Mouse (Mus musculus): ENCODE measurements around the gene Wdr76. TPM values are rescaled to one million over a fixed set of nuclear protein-coding genes. Genes with fewer than 3 reads are reported as not detected.
"Not testable (repeated sequence)": the region's sequence is repeated elsewhere in the genome, so short reads cannot be mapped to it uniquely, and the experiment has no call there.

Wdr76 gene
- total RNA-seq (2014; fragmentation: Nextera tagmentation): 37.9 and 52.7 TPM in 2 replicates
- 41.7 and 55.8 TPM in 2 replicates for total RNA-seq (2017)

DNA sequence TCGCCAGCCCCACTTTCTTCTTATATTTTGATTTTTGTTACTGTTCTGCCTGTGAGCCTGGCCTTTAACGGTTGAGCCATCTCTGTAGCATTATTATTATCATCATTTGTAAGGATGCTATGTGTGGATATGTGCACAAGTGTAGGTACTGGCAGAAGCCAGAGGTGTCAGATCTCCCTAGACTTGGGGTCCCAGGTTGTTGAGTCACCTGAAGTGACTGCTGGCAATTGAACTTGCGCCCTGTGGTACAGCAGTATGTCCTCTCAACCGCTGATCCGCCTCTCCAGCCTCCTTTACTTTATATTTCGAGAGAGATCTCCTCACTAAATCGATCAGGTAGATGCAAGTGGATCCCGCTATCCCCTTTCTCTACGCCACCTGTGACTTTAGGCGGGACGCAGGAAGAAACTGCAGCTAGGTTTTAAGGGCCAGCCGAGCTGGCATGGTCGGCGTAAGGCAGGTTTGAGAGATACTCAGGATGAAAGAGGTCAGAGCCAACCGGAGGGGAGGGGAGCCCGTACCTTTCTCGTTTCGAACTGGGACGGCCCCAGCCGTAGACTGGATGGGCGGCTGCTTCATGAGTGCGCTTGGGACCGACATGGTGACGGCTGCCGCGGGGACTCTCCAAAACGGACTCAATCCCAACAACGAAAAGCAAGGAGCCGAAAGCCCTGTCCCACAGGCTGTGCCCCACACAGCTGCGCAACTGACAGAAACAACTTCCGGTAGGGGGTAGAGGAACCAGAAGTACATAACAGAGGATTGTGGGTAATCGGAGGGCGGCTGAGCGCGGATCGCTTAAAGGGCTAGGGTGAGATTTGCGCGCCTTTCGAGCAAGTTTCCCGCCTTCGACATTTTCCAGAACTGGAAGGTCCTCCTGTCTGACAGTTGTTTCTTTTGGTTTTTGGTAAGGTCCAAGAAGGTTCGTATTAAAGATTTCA, at the start of gene Wdr76, which contains the start of gene Mfap1a:
Wdr76 (plus strand) TSS at position 782 of the 941 bp plus-strand sequence.
Mfap1a (minus strand) TSS at position 724 of the 941 bp plus-strand sequence.
- ATAC-seq (replicated peaks; ENCODE audit: low FRiP score, low TSS enrichment, poor library complexity, severe bottlenecking): peak; percentile 95

DNA sequence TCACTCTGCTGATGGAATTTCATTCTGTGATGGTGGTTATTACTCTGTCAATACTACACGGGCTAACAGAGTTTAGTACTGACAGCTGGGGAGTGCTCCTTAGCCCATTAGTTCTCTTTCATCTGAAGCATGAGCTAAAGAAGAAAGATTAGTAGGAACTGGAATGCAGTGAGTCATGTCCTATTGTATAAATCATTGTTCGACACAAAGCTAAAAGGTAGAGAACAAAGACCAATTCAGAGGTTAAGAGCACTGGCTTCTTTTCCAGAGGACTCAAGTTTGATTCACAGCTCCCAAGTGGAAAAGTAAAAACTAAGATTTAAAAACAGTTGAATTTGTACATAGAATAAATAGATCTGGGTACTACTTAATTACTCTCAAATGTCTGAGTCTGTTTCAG, 46.5 kb upstream of the Wdr76 start:
- no peak for ATAC-seq (replicated peaks; ENCODE audit: low FRiP score, low TSS enrichment, poor library complexity, severe bottlenecking)

DNA sequence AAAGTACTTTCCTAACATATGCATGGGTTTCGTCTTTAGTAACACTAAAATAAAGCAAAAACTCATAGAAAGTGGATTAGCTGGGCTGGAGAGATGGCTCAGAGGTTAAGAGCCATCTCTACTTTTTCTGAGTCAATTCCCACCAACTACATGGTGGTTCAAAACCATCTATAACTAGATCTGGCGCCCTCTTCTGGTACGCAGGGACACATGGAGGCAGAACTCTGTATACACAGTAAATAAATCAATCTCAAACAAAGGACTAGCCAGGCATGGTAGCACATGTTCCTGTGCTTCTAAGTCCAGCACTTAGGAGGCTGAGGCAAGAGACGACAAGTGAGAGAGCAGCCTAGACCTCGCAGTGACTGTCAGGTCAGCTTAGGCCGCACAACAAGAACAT, 37.5 kb upstream of the Wdr76 start:
- ATAC-seq (replicated peaks; ENCODE audit: low FRiP score, low TSS enrichment, poor library complexity, severe bottlenecking): peak; percentile 55

DNA sequence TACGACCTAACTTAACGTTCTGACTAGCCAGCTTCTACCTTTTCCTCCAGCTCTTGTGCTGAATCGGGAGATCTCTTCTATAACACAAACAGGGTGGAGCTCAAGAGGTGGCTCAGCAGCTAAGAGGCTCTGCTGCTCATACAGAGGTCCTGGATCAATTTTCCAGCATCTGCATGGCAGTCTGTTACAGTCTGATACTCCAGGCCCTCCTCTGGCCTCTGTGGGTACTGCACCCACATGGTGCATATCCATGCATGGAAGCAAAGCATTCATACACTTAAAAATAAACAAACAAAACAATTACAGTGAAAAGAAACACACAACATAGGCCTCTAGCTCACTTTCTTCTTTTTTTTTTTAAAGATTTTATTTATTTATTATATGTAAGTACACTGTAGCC, 33.7 kb upstream of the Wdr76 start:
- peak; percentile 51 for ATAC-seq (replicated peaks; ENCODE audit: low FRiP score, low TSS enrichment, poor library complexity, severe bottlenecking)

DNA sequence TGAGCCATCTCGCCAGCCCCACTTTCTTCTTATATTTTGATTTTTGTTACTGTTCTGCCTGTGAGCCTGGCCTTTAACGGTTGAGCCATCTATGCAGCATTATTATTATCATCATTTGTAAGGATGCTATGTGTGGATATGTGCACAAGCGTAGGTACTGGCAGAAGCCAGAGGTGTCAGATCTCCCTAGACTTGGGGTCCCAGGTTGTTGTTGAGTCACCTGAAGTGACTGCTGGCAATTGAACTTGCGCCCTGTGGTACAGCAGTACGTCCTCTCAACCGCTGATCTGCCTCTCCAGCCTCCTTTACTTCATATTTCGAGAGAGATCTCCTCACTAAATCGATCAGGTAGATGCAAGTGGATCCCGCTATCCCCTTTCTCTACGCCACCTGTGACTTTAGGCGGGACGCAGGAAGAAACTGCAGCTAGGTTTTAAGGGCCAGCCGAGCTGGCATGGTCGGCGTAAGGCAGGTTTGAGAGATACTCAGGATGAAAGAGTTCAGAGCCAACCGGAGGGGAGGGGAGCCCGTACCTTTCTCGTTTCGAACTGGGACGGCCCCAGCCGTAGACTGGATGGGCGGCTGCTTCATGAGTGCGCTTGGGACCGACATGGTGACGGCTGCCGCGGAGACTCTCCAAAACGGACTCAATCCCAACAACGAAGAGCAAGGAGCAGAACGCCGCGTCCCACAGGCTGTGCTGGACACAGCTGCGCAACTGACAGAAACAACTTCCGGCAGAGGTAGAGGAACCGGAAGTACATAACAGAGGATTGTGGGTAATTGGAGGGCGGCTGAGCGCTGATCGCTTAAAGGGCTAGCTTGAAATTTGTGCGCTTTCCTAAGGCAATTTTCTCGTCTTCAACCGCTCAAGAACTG, 33.0 kb upstream of the Wdr76 start, which contains the start of gene Mfap1b:
Mfap1b (minus strand) TSS at position 767 of the 879 bp plus-strand sequence.
- ATAC-seq (replicated peaks; ENCODE audit: low FRiP score, low TSS enrichment, poor library complexity, severe bottlenecking): peak; percentile 96

DNA sequence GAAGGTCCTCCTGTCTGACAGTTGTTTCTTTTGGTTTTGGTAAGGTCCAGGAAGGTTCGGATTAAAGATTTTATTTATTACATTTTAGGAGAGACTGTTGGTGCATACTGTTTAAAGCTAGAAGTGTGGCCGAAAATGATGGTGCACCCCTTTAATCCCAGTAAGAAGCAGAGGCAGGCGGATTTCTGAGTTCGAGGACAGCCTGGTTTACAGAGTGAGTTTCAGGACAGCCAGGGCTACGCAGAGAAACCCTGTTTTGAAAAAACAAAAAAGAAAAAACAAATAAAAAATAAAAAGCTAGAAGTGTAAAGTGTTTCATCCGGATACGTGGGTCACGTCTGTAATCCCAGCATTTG, 32.4 kb upstream of the Wdr76 start:
- ATAC-seq (replicated peaks; ENCODE audit: low FRiP score, low TSS enrichment, poor library complexity, severe bottlenecking): peak; percentile 23

DNA sequence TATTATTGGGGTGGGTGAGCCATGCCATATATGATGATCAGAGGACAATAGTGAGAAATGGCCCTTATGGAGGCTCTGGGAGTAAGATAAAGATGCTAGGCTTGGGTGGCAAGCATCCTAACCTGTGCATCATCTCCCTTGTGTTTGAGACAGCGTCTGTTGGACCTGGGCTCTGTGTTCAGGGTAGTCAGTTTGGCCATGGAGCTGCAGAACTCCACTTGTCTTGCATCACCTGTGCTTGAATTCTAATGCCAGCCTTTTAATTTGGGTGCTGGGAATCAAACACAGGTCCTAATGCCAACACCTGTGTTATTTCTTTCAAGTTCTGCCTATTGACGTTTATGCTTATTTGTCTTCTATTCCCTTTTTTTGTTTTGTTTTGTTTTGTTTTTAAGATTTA, 31.2 kb upstream of the Wdr76 start:
- ATAC-seq (replicated peaks; ENCODE audit: low FRiP score, low TSS enrichment, poor library complexity, severe bottlenecking): not testable (repeated sequence)

DNA sequence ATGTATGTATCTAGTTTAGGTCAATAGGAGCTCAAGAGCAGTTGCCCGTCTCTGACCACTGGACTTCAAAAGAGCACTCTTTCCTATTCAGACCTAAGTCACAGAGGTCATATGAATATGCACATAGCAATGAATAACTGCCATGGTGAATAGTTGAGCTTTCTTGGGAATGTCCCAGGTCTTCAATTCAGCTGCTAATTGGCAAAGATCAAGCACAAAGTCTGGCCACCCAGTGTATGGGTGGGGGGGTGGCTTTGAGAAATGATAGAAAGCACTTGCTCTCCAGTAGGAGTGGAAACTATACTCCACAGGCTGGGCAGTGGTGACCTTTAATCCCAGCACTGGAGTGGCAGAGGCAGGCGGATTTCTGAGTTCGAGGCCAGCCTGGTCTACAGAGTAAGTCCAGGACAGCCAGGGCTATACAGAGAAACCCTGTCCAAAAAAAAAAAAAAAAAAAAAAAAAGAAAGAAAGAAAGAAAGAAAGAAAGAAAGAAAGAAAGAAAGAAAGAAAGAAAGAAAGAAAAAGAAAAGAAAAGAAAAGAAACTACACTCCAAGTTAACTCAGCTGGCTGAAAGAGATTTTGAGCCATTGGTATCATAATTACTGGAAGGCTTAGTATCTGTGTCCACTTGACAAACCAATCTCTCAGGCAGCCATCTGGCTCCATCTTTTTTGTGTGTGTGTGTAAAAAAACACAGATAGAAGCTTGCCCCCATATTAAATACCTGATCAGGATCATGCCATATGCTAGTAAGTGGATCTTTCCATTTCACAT, 28.8 kb upstream of the Wdr76 start:
- ATAC-seq (replicated peaks; ENCODE audit: low FRiP score, low TSS enrichment, poor library complexity, severe bottlenecking): no peak

DNA sequence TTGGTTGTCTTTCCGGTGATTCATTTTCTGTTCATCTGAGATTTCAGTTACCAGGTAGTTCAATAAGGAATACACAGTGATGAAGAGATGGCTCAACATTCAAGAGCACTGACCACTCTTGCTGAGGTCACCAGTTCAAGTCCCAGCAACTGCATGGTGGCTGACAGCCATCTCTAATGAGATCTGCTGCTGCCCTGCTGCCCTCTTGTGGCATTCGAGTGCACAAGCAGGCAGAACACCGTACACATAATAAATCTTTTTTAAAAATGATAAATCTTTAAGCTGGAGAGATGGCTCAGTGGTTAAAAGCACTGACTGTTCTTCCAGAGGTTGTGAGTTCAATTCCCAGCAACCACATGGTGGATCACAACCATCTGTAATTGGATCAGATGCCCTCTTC, 26.0 kb upstream of the Wdr76 start:
- peak; percentile 70 for ATAC-seq (replicated peaks; ENCODE audit: low FRiP score, low TSS enrichment, poor library complexity, severe bottlenecking)

DNA sequence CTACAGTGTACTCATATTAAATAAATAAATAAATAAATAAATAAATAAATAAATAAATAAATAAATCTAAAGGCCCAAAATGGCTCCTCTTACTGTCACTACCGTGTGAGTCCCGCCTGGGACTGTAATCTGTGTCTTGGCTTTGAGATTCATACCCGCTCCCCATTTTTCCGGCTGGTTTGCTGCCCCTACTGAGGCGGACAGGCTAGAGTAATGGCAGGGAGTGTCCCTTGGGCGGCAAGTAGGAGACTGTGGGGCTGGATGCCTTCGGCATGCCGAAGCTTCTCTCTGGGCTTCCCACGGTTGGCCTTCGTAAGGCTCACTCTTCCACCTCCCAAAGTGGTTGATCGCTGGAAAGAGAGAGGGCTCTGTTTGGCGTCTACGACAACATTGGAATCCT, 25.6 kb upstream of the Wdr76 start:
- ATAC-seq (replicated peaks; ENCODE audit: low FRiP score, low TSS enrichment, poor library complexity, severe bottlenecking): peak; percentile 32; the same call in 1 of the 2 replicates

DNA sequence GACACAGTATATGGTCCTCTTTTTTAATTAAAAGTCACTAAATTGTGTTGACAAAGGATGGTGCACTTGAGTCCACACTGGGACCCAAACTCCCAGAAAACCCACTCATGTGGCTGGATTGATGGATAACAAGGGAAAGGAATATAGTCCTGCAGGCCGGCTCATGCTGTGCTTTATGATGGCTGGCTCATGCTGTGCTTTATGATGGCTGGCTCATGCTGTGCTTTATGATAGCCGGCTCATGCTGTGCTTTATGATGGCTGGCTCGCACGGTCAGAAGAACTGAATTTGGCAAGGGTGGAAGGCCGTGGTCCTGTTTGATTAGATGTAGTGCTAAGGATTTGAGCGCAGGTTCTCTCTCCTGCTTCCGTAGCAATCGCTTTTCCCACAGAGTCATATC, 22.9 kb upstream of the Wdr76 start:
- no peak for ATAC-seq (replicated peaks; ENCODE audit: low FRiP score, low TSS enrichment, poor library complexity, severe bottlenecking)

DNA sequence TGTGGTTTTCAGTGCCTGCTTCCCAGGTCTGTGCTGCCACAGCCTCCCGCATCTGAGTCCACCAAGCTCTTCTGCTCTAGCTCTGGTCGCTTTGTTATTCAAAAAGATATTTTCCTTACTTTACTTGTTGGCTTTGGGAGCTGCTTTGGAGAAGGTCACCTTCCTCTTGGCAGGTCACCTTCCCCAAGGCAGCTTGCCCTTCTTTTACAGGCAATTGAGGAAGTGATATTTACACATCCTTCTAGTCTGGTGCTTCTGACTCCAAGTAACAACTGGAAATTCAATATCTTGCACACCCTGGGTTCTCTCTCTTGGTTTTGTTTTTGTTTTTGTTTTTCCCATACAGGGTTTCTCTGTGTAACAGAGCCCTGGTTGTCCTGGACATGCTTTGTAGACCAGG, 22.1 kb upstream of the Wdr76 start:
- ATAC-seq (replicated peaks; ENCODE audit: low FRiP score, low TSS enrichment, poor library complexity, severe bottlenecking): not testable (repeated sequence)

DNA sequence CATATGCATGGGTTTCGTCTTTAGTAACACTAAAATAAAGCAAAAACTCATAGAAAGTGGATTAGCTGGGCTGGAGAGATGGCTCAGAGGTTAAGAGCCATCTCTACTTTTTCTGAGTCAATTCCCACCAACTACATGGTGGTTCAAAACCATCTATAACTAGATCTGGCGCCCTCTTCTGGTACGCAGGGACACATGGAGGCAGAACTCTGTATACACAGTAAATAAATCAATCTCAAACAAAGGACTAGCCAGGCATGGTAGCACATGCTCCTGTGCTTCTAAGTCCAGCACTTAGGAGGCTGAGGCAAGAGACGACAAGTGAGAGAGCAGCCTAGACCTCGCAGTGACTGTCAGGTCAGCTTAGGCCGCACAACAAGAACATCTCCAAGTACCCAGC, 5.0 kb upstream of the Wdr76 start:
- peak; percentile 51 for ATAC-seq (replicated peaks; ENCODE audit: low FRiP score, low TSS enrichment, poor library complexity, severe bottlenecking)

DNA sequence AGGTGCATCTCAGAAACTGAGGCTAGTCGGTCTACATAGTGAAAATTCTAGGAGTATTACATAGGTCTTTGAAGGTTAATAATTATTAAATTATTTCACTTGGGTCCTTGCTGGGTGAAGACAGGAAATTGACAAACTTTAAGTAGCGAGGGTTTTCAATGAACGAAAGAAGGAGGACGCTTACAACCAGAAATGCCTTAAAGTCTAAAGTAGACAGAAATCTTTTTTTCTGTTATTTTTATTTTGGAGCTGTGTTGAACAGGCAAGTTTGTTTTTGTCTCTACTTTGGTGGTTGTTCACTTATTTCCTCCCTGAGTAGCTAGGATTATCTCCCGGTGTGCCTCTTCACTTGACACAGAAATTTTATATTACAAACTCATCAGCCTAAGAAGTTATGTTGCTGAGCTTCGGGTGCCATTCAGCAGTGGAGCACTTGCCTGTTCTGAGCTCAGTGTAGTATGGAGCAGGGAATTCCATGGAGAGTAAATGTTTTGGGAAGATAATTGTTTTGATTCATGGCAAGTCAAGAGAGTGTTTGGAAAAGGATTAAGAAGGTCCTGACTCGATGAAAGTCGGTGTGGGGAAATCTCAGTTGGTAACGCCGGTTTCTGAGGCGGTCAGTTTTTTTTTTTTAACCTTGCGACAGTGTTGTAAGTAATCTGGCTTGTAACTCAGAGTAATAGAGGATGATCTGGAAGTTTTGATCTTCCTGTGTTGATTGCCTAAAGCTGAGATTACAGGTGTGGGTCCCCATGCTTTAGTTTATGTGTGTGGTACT, 839 bp downstream of the Wdr76 start:
- ATAC-seq (replicated peaks; ENCODE audit: low FRiP score, low TSS enrichment, poor library complexity, severe bottlenecking): no peak

DNA sequence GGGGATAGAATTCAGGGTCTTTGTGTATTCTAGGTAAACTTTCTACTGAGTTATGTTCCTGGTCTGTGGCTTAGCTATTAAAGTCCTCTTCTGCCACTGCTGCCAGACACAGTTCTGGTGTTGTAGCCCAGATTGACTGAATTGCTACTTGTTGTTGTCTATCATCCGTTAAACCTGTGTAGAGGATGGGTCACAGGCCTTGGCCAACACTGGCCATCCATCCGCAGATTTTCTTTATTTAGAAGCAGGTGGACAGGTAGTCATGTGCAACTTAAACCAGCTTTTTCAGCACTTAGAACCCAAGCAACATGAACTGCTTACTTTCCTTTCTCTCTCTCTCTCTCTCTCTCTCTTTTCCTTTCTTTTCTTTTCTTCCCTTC, 1.4 kb downstream of the Wdr76 start:
- no peak for ATAC-seq (replicated peaks; ENCODE audit: low FRiP score, low TSS enrichment, poor library complexity, severe bottlenecking)

DNA sequence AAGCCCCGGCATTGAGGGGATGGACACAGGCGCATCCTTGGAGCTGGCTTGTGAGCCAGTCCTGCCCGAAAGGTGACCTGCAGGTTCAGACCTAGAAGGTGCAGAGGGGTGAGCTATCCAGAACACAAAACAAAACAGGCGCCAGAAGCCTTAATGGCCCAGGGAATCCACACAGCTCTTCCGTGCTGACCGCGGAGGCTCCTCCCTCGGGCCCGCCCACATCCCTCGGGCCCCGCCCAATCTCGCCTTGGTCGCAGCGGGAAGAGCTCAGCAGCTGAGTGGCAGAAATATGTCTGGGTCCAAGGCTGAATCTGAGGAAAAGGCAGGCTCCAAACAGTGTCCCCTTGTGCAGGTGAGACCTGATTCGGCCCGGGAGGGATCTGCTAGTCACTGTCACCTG, 3.1 kb downstream of the Wdr76 start:
- 0 out of 2 replicates have a peak, but pooled peaks have one; percentile 38 for ATAC-seq (replicated peaks; ENCODE audit: low FRiP score, low TSS enrichment, poor library complexity, severe bottlenecking)

DNA sequence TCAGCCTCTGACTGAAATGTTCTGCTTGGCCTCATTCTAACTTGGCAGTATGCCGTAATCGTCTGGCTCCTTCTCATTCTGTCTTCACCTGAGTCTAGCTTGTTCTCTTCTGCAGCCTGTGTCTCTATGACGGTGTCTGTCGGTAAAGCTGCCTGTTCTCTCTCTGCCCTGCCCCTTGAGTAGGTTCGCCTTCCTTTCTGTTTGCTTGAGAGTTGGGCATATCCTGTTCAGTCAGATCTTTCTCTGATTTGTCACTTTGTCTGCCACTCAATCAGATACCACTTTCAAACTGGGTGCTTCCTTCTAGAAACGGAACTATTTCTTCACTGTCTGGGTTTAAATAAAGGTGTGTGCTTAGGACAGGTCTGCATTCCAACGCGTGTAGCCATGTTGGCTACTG, 4.9 kb downstream of the Wdr76 start:
- no peak for ATAC-seq (replicated peaks; ENCODE audit: low FRiP score, low TSS enrichment, poor library complexity, severe bottlenecking)

DNA sequence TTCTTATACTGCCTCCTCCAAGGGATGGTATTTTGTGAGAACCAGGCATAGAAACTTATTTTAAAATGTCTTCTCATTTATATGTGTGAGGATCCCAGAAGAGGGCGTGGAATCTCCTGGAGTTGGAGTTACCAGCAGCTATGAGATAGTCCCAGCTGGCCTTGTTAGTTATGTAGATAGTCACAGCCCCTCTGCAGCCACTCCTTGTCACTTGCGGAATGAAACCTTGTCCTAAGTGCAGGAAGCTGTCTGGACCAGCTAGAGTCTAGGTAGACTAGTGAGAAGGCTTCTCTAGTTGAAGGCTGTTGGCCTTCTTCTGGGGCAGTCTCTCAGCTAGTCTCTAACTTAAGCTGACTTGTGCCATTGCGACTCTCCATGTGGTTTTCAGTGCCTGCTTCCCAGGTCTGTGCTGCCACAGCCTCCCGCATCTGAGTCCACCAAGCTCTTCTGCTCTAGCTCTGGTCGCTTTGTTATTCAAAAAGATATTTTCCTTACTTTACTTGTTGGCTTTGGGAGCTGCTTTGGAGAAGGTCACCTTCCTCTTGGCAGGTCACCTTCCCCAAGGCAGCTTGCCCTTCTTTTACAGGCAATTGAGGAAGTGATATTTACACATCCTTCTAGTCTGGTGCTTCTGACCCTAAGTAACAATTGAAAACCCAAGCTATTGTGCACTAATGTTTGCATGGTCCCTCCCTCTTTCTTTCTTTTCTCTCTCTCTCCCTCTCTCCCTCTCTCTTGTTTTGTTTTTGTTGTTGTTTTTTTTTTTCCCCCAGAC, 6.7 kb downstream of the Wdr76 start:
- not testable (repeated sequence) for ATAC-seq (replicated peaks; ENCODE audit: low FRiP score, low TSS enrichment, poor library complexity, severe bottlenecking)

Data from megakaryocyte-erythroid progenitor cell, adult 5-6 weeks (primary cell).